Comparison of ENCODE assay signal across 12 mouse cellular contexts in genomic region chr5:134410307-134410836, GRCm38 (mm10). TPM values are rescaled to one million over a fixed set of nuclear protein-coding genes. Genes with fewer than 3 reads are reported as not detected.
DNase-seq lines count a peak whose midpoint lies in the region; ATAC-seq and TF ChIP-seq lines count a peak whose summit lies in the region.
"Had no signal": no experiment of that assay in that cellular context is flagged by ENCODE, and none has a peak within 500 bp of the region (broad histone marks: within the 10 kb centered on the region; RNA-seq: fewer than 3 reads in every experiment).

No protein-coding gene starts in this region.

- WGBS in embryonic facial prominence, embryonic 11.5 days, result 95% methylated on average over 7 of the region's 7 CpGs
- WGBS in embryonic facial prominence, embryonic 10.5 days, result 95% methylated on average over 7 of the region's 7 CpGs
- 90% methylated on average over 7 of the region's 7 CpGs for WGBS in lung, embryonic 14.5 days
- WGBS in embryonic facial prominence, embryonic 14.5 days, result 90% methylated on average over 7 of the region's 7 CpGs
- 77% methylated on average over 7 of the region's 7 CpGs for WGBS in liver, embryonic 14.5 days (ENCODE audit: insufficient replicate concordance)

- TF ChIP-seq EP300 in liver, embryonic 14.5 days (IDR thresholded peaks at IDR 0.05; ENCODE audit: low read depth), result no peak

- H3K9ac ChIP-seq in embryonic facial prominence, embryonic 11.5 days (replicated peaks; ENCODE audit: low read length), result no peak overlapping the region
- no peak overlapping the region for H3K9ac ChIP-seq in lung, embryonic 14.5 days
- H3K9ac ChIP-seq in embryonic facial prominence, embryonic 14.5 days (ENCODE audit: low read depth, low read length), result no peak overlapping the region
- H3K9ac ChIP-seq in liver, embryonic 14.5 days (replicated peaks), result no peak overlapping the region
- H3K9ac ChIP-seq: midbrain, embryonic 15.5 days had no signal

- H3K4me3 ChIP-seq in embryonic facial prominence, embryonic 11.5 days (ENCODE audit: low read depth, low read length), result no peak overlapping the region
- no peak overlapping the region for H3K4me3 ChIP-seq in embryonic facial prominence, embryonic 10.5 days
- no peak overlapping the region for H3K4me3 ChIP-seq in lung, embryonic 14.5 days (ENCODE audit: low read depth, low read length)
- H3K4me3 ChIP-seq in embryonic facial prominence, embryonic 14.5 days (ENCODE audit: low read depth, low read length), result no peak overlapping the region
- no peak overlapping the region for H3K4me3 ChIP-seq in liver, embryonic 14.5 days (ENCODE audit: insufficient read depth in 1 of 2, low read depth in 2 of 2, low read length in 2 of 2)
- H3K4me3 ChIP-seq: erythroblast, embryonic 14.5 days; midbrain, embryonic 15.5 days had no signal

- DNase-seq in embryonic facial prominence, embryonic 11.5 days (ENCODE audit: low spot score), result no peak
- DNase-seq in embryonic facial prominence, embryonic 10.5 days (ENCODE audit: low spot score), result no peak
- no peak for DNase-seq in lung, embryonic 14.5 days
- DNase-seq in lung, postnatal 25 days (ENCODE audit: low spot score), result no peak
- DNase-seq in embryonic facial prominence, embryonic 14.5 days (ENCODE audit: low spot score), result no peak
- peak in 1 of 3 experiments; percentile 41 for DNase-seq in liver, embryonic 14.5 days (ENCODE audit: low read depth in 3 of 3, low spot score in 3 of 3)
- DNase-seq in urinary bladder, postnatal 25 days (ENCODE audit: low spot score), result no peak
- no peak for DNase-seq in layer of hippocampus, adult 9-10 months (ENCODE audit: low spot score)
- DNase-seq: cerebellum, postnatal 10 days; kidney, postnatal 14 days had no signal

- H3K36me3 ChIP-seq in embryonic facial prominence, embryonic 11.5 days (replicated peaks; ENCODE audit: control insufficient read depth, insufficient read depth, low read depth, low read length), result peaks cover 45% of the 10 kb centered on the region
- peaks cover 19% of the 10 kb centered on the region for H3K36me3 ChIP-seq in embryonic facial prominence, embryonic 10.5 days (replicated peaks)
- H3K36me3 ChIP-seq in lung, embryonic 14.5 days (ENCODE audit: insufficient read depth), result peaks cover 89% of the 10 kb centered on the region
- peaks cover 95% of the 10 kb centered on the region for H3K36me3 ChIP-seq in embryonic facial prominence, embryonic 14.5 days (ENCODE audit: control insufficient read depth, insufficient read depth, low read length)
- no peaks in the 10 kb centered on the region for H3K36me3 ChIP-seq in liver, embryonic 14.5 days (replicated peaks; ENCODE audit: control insufficient read depth, insufficient read depth, low read depth)

- no peak overlapping the region for H3K27ac ChIP-seq in embryonic facial prominence, embryonic 11.5 days (replicated peaks; ENCODE audit: low read depth, low read length)
- no peak overlapping the region for H3K27ac ChIP-seq in embryonic facial prominence, embryonic 10.5 days (replicated peaks)
- H3K27ac ChIP-seq in lung, embryonic 14.5 days (ENCODE audit: low read depth), result no peak overlapping the region
- H3K27ac ChIP-seq in embryonic facial prominence, embryonic 14.5 days (replicated peaks; ENCODE audit: low read depth, low read length), result no peak overlapping the region
- no peak overlapping the region for H3K27ac ChIP-seq in liver, embryonic 14.5 days
- H3K27ac ChIP-seq: midbrain, embryonic 15.5 days had no signal

- H3K4me2 ChIP-seq in embryonic facial prominence, embryonic 11.5 days (ENCODE audit: low read depth, low read length), result no peak overlapping the region
- no peak overlapping the region for H3K4me2 ChIP-seq in lung, embryonic 14.5 days
- H3K4me2 ChIP-seq in embryonic facial prominence, embryonic 14.5 days (ENCODE audit: low read depth, low read length), result no peak overlapping the region
- no peak overlapping the region for H3K4me2 ChIP-seq in liver, embryonic 14.5 days (ENCODE audit: low read depth)
- H3K4me2 ChIP-seq: midbrain, embryonic 15.5 days had no signal

- TF ChIP-seq CTCF in lung, embryonic 14.5 days (IDR thresholded peaks at IDR 0.05; ENCODE audit: low read depth), result no peak
- no peak for TF ChIP-seq CTCF in liver, embryonic 14.5 days (IDR thresholded peaks at IDR 0.05; ENCODE audit: low read depth)

- no peaks in the 10 kb centered on the region for H3K9me3 ChIP-seq in embryonic facial prominence, embryonic 11.5 days (replicated peaks; ENCODE audit: control insufficient read depth, low read length)
- H3K9me3 ChIP-seq in embryonic facial prominence, embryonic 10.5 days, result no peaks in the 10 kb centered on the region
- no peaks in the 10 kb centered on the region for H3K9me3 ChIP-seq in lung, embryonic 14.5 days (ENCODE audit: low read depth, low read length)
- H3K9me3 ChIP-seq in embryonic facial prominence, embryonic 14.5 days (ENCODE audit: control insufficient read depth, low read length), result no peaks in the 10 kb centered on the region; the same call in 1 of the 2 replicates
- H3K9me3 ChIP-seq in liver, embryonic 14.5 days (ENCODE audit: control insufficient read depth, low read length), result no peaks in the 10 kb centered on the region
- H3K9me3 ChIP-seq: midbrain, embryonic 15.5 days had no signal

- H3K27me3 ChIP-seq in embryonic facial prominence, embryonic 11.5 days (ENCODE audit: control insufficient read depth, insufficient read depth, low read length), result no peaks in the 10 kb centered on the region
- no peaks in the 10 kb centered on the region for H3K27me3 ChIP-seq in embryonic facial prominence, embryonic 10.5 days (replicated peaks; ENCODE audit: low read depth, poor library complexity, severe bottlenecking)
- H3K27me3 ChIP-seq in lung, embryonic 14.5 days (ENCODE audit: insufficient read depth, low read length), result no peaks in the 10 kb centered on the region
- no peaks in the 10 kb centered on the region for H3K27me3 ChIP-seq in embryonic facial prominence, embryonic 14.5 days (replicated peaks; ENCODE audit: control insufficient read depth, insufficient read depth, low read length)
- no peaks in the 10 kb centered on the region for H3K27me3 ChIP-seq in liver, embryonic 14.5 days (ENCODE audit: control insufficient read depth, insufficient read depth, low read length)
- H3K27me3 ChIP-seq: midbrain, embryonic 15.5 days had no signal

- H3K4me1 ChIP-seq in embryonic facial prominence, embryonic 11.5 days (ENCODE audit: control insufficient read depth, insufficient read depth, low read length), result no peaks in the 10 kb centered on the region
- no peaks in the 10 kb centered on the region for H3K4me1 ChIP-seq in embryonic facial prominence, embryonic 10.5 days
- no peaks in the 10 kb centered on the region for H3K4me1 ChIP-seq in lung, embryonic 14.5 days (ENCODE audit: insufficient read depth)
- no peaks in the 10 kb centered on the region for H3K4me1 ChIP-seq in embryonic facial prominence, embryonic 14.5 days (ENCODE audit: control insufficient read depth, insufficient read depth, low read length)
- peaks cover 0 to 7% of the 10 kb centered on the region in 2 experiments; a peak in 2 of 4 replicates for H3K4me1 ChIP-seq in liver, embryonic 14.5 days (replicated peaks; ENCODE audit: control insufficient read depth in 2 of 2, insufficient read depth in 2 of 2, low read length in 1 of 2)
- H3K4me1 ChIP-seq: midbrain, embryonic 15.5 days had no signal

- peak; percentile 63 for ATAC-seq in embryonic facial prominence, embryonic 11.5 days (replicated peaks; ENCODE audit: insufficient number of reproducible peaks, low FRiP score, low TSS enrichment, low read depth)
- ATAC-seq in lung, embryonic 14.5 days (ENCODE audit: insufficient read depth), result peak; percentile 31; the same call in 1 of the 2 replicates
- peak; percentile 31; the same call in 1 of the 2 replicates for ATAC-seq in embryonic facial prominence, embryonic 14.5 days (ENCODE audit: low read depth)
- ATAC-seq in liver, embryonic 14.5 days (ENCODE audit: insufficient read depth), result peak; percentile 57; the same call in 1 of the 2 replicates
- ATAC-seq: midbrain, embryonic 15.5 days had no signal

RNA-seq across cellular contexts. Expression of gene Gtf2ird1, which starts 46.1 kb away (rescaled TPM):
- 99.8 and 104 TPM in 2 replicates for polyA plus RNA-seq in embryonic facial prominence, embryonic 11.5 days (2014; fragmentation: Nextera tagmentation; extraction: Ambion mirVana)
- polyA plus RNA-seq in embryonic facial prominence, embryonic 10.5 days (2016; fragmentation: Nextera tagmentation; extraction: Ambion mirVana), result 114 and 122 TPM in 2 replicates
- polyA plus RNA-seq in lung, embryonic 14.5 days (2014; fragmentation: Nextera tagmentation; extraction: Ambion mirVana), result 82.5 and 85.6 TPM in 2 replicates
- 80.3 and 91.2 TPM in 2 replicates for polyA plus RNA-seq in embryonic facial prominence, embryonic 14.5 days (2014; fragmentation: Nextera tagmentation; extraction: Ambion mirVana)
- 7.5 and 7.9 TPM in 2 replicates for polyA plus RNA-seq in liver, embryonic 14.5 days (2012; rRNA removed)
- polyA plus RNA-seq in liver, embryonic 14.5 days (2014; fragmentation: Nextera tagmentation; extraction: Ambion mirVana), result 8.4 and 9.7 TPM in 2 replicates
